Mouse (Mus musculus): ENCODE data around the gene Commd1. TPM values are rescaled to one million over a fixed set of nuclear protein-coding genes. Genes with fewer than 3 reads are reported as not detected.
A peak's percentile ranks its signal among the peaks of the same experiment; 100 is the strongest.

The Commd1 gene
- polyA plus RNA-seq, 1 experiment from 2014 or later: 167 TPM

- Histone ChIP-seq H3K9ac (no peak overlapping the region), H3K27me3 (no peaks in the 10 kb centered on the region), H3K4me2 (peak overlapping the region; percentile 58), H3K4me3 (replicated peaks) (peak overlapping the region; percentile 36), H3K36me3 (replicated peaks) (no peaks in the 10 kb centered on the region), H3K4me1 (replicated peaks) (peaks cover 27% of the 10 kb centered on the region), H3K27ac (replicated peaks) (peak overlapping the region; percentile 56), H3K9me3 (replicated peaks) (no peaks in the 10 kb centered on the region)
- no peak for ATAC-seq (ENCODE audit: insufficient read depth)
- WGBS (ENCODE audit: insufficient replicate concordance): 15% methylated on average over 4 of the region's 4 CpGs
Measured at GRCm38 (mm10) chr11:22872307-22872680, 109.9 kb downstream of the Commd1 start.

- Histone ChIP-seq H3K4me3 (replicated peaks) (peak overlapping the region; percentile 36), H3K27me3 (no peaks in the 10 kb centered on the region), H3K36me3 (replicated peaks) (no peaks in the 10 kb centered on the region), H3K9me3 (replicated peaks) (no peaks in the 10 kb centered on the region), H3K27ac (replicated peaks) (peak overlapping the region; percentile 56), H3K4me2 (peak overlapping the region; percentile 58), H3K4me1 (replicated peaks) (peaks cover 22% of the 10 kb centered on the region), H3K9ac (no peak overlapping the region)
- ATAC-seq (ENCODE audit: insufficient read depth): no peak
- 11% methylated on average over 7 of the region's 7 CpGs for WGBS (ENCODE audit: insufficient replicate concordance)
Measured at GRCm38 (mm10) chr11:22871628-22872306, 110.4 kb downstream of the Commd1 start.

GRCm38 (mm10) chr11:22868582-22868981 lies 113.6 kb downstream of the Commd1 start:
- H3K9me3 ChIP-seq (replicated peaks): no peaks in the 10 kb centered on the region
- H3K4me2 ChIP-seq: no peak overlapping the region
- no peak for ATAC-seq (ENCODE audit: insufficient read depth)
- no peak overlapping the region for H3K4me3 ChIP-seq (replicated peaks)
- H3K27ac ChIP-seq (replicated peaks): no peak overlapping the region
- peaks cover 28% of the 10 kb centered on the region for H3K4me1 ChIP-seq (replicated peaks)
- H3K9ac ChIP-seq: no peak overlapping the region
- no peaks in the 10 kb centered on the region for H3K36me3 ChIP-seq (replicated peaks)
- H3K27me3 ChIP-seq: 0 out of 2 replicates have a peak, but pooled peaks cover 4% of the 10 kb centered on the region
- WGBS (ENCODE audit: insufficient replicate concordance): 68% methylated on average over 8 of the region's 8 CpGs

- H3K36me3 ChIP-seq (replicated peaks): no peaks in the 10 kb centered on the region
- H3K4me1 ChIP-seq (replicated peaks): peaks cover 27% of the 10 kb centered on the region
- H3K27me3 ChIP-seq: 0 out of 2 replicates have a peak, but pooled peaks cover 5% of the 10 kb centered on the region
- WGBS (ENCODE audit: insufficient replicate concordance): 67% methylated on average over 5 of the region's 5 CpGs
- no peak overlapping the region for H3K4me2 ChIP-seq
- ATAC-seq (ENCODE audit: insufficient read depth): no peak
- no peak overlapping the region for H3K9ac ChIP-seq
- no peaks in the 10 kb centered on the region for H3K9me3 ChIP-seq (replicated peaks)
- no peak overlapping the region for H3K4me3 ChIP-seq (replicated peaks)
- H3K27ac ChIP-seq (replicated peaks): no peak overlapping the region
Measured at GRCm38 (mm10) chr11:22867691-22868090, 114.5 kb downstream of the Commd1 start.

- Histone ChIP-seq H3K27me3 (0 out of 2 replicates have a peak, but pooled peaks cover 5% of the 10 kb centered on the region), H3K4me1 (replicated peaks) (peaks cover 12% of the 10 kb centered on the region), H3K4me2 (no peak overlapping the region), H3K4me3 (replicated peaks) (no peak overlapping the region), H3K9ac (no peak overlapping the region), H3K36me3 (replicated peaks) (no peaks in the 10 kb centered on the region), H3K27ac (replicated peaks) (no peak overlapping the region), H3K9me3 (replicated peaks) (no peaks in the 10 kb centered on the region)
- WGBS (ENCODE audit: insufficient replicate concordance): 50% methylated on average over 7 of the region's 7 CpGs
- no peak for ATAC-seq (ENCODE audit: insufficient read depth)
Measured at GRCm38 (mm10) chr11:22865635-22866246, 116.4 kb downstream of the Commd1 start.

GRCm38 (mm10) chr11:22864305-22865060 lies 117.7 kb downstream of the Commd1 start:
- ATAC-seq (ENCODE audit: insufficient read depth): no peak

GRCm38 (mm10) chr11:22863581-22863980 lies 118.6 kb downstream of the Commd1 start:
- Histone ChIP-seq H3K27me3 (0 out of 2 replicates have a peak, but pooled peaks cover 5% of the 10 kb centered on the region), H3K36me3 (replicated peaks) (no peaks in the 10 kb centered on the region), H3K4me3 (replicated peaks) (no peak overlapping the region), H3K4me1 (replicated peaks) (peaks cover 29% of the 10 kb centered on the region), H3K27ac (replicated peaks) (no peak overlapping the region), H3K9me3 (replicated peaks) (no peaks in the 10 kb centered on the region), H3K4me2 (no peak overlapping the region), H3K9ac (no peak overlapping the region)
- 59% methylated on average over 4 of the region's 4 CpGs for WGBS (ENCODE audit: insufficient replicate concordance)
- no peak for ATAC-seq (ENCODE audit: insufficient read depth)

More at GRCm38 (mm10) chr11:22864305-22865060, 117.7 kb downstream of the Commd1 start:
- no peaks in the 10 kb centered on the region for H3K9me3 ChIP-seq (replicated peaks)
- peaks cover 22% of the 10 kb centered on the region for H3K4me1 ChIP-seq (replicated peaks)
- H3K27me3 ChIP-seq: 0 out of 2 replicates have a peak, but pooled peaks cover 5% of the 10 kb centered on the region
- H3K4me3 ChIP-seq (replicated peaks): no peak overlapping the region
- peak overlapping the region; percentile 31; the same call in 1 of the 2 replicates for H3K27ac ChIP-seq (replicated peaks)
- H3K36me3 ChIP-seq (replicated peaks): no peaks in the 10 kb centered on the region
- no peak overlapping the region for H3K4me2 ChIP-seq
- WGBS (ENCODE audit: insufficient replicate concordance): 64% methylated on average over 8 of the region's 8 CpGs
- H3K9ac ChIP-seq: no peak overlapping the region

- WGBS (ENCODE audit: insufficient replicate concordance): 73% methylated on average over 4 of the region's 4 CpGs
- Histone ChIP-seq H3K4me1 (replicated peaks) (peaks cover 50% of the 10 kb centered on the region), H3K9me3 (replicated peaks) (no peaks in the 10 kb centered on the region), H3K9ac (no peak overlapping the region), H3K27ac (replicated peaks) (no peak overlapping the region), H3K4me3 (replicated peaks) (no peak overlapping the region), H3K4me2 (peak overlapping the region; percentile 96), H3K27me3 (0 out of 2 replicates have a peak, but pooled peaks cover 12% of the 10 kb centered on the region), H3K36me3 (replicated peaks) (no peaks in the 10 kb centered on the region)
- no peak for ATAC-seq (ENCODE audit: insufficient read depth)
Measured at GRCm38 (mm10) chr11:22861315-22861714, 120.9 kb downstream of the Commd1 start.

- H3K4me3 ChIP-seq (replicated peaks): peak within 1 kb of the TSS; percentile 82
- WGBS (ENCODE audit: insufficient replicate concordance): 8% methylated on average over 41 of the region's 41 CpGs
- peak within 1 kb of the TSS; percentile 84 for H3K27ac ChIP-seq (replicated peaks)
- H3K9ac ChIP-seq: peak within 1 kb of the TSS; percentile 75
- H3K9me3 ChIP-seq (replicated peaks): no peaks in the 10 kb centered on the region
- H3K4me1 ChIP-seq (replicated peaks): peaks cover 54% of the 10 kb centered on the region
- peak within 1 kb of the TSS; percentile 96 for H3K4me2 ChIP-seq
- peak; percentile 14 for ATAC-seq (ENCODE audit: insufficient read depth)
- no peaks in the 10 kb centered on the region for H3K36me3 ChIP-seq (replicated peaks)
- H3K27me3 ChIP-seq: 0 out of 2 replicates have a peak, but pooled peaks cover 12% of the 10 kb centered on the region
Measured at GRCm38 (mm10) chr11:22860335-22861227, 121.6 kb downstream of the Commd1 start, which contains the start of gene B3gnt2. Gene B3gnt2, minus strand, starts transcription at chr11:22860961.

GRCm38 (mm10) chr11:22859633-22860334 lies 122.4 kb downstream of the Commd1 start:
- peak; percentile 89 for ATAC-seq (ENCODE audit: insufficient read depth)
- no peaks in the 10 kb centered on the region for H3K9me3 ChIP-seq (replicated peaks)
- 0 out of 2 replicates have a peak, but pooled peaks cover 12% of the 10 kb centered on the region for H3K27me3 ChIP-seq
- H3K4me3 ChIP-seq (replicated peaks): peak overlapping the region; percentile 82
- peak overlapping the region; percentile 75 for H3K9ac ChIP-seq
- no peaks in the 10 kb centered on the region for H3K36me3 ChIP-seq (replicated peaks)
- H3K4me1 ChIP-seq (replicated peaks): peaks cover 57% of the 10 kb centered on the region
- peak overlapping the region; percentile 96 for H3K4me2 ChIP-seq
- H3K27ac ChIP-seq (replicated peaks): peak overlapping the region; percentile 84
- WGBS (ENCODE audit: insufficient replicate concordance): under 1% methylated on average over 50 of the region's 55 CpGs
